Mouse (Mus musculus) lung, postnatal 10 days (tissue): ENCODE data around the gene Dnajb12.
A peak's percentile ranks its signal among the peaks of the same experiment; 100 is the strongest.
"Not testable (repeated sequence)": the region's sequence is repeated elsewhere in the genome, so short reads cannot be mapped to it uniquely, and the experiment has no call there.

Experiments
- DNase-seq: peaks from one replicate; pipeline ENCODE4 v3.0.0; 2021

The Dnajb12 gene

DNA sequence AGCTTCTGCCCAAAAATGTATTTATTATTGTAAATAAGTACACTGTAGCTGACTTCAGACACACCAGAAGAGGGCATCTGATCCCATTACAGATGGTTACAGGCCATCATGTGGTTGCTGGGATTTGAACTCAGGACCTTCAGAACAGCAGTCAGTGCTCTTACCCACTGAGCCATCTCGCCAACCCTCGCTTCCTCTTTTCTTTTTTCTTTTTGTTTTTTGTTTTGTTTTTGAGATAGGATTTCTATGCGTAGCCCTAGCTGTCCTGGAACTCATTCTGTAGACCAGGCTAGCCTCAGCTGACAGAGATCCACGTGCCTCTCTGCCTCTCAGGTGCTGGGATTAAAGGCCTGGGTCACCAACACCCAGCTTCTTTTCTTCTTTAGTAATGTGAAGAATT is 6.7 kb upstream of the Dnajb12 start:
- not testable (repeated sequence) for DNase-seq

DNA sequence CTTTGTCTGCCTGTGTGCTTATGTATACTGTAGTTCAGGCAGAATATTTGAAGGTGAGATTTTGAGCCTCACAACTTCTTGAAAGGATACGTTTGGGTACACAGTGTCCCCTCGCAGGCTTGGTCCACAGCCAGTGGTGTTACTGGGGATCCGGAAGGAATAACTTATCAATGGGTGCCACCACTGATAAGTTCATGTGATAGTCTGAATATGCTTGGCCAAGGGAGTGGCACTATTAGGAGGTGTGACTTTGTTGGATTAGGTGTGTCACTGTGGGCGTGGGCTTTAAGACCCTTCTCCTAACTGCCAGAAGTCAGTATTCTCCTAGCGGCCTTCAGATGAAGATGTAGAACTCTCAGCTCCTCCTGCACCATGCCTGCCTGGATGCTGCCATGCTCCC is 6.2 kb upstream of the Dnajb12 start:
- DNase-seq, result no peak

DNA sequence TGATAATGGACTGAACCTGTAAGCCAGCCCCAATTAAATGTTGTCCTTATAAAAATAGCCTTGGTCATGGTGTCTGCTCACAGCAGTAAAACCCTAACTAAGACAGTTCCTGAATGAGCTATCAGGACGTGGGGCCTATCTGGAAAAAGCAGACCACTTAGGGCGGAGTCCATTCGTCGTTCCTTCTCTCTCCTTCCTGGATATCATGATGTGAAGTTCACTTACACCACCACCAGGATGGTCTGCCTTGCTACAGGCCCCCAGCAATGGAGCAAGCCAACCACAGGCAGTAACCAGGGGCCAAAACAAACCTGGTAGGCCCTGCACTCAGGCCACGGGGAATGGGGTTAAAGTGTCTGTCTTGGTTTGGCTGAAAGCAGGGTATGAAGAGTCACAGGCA is 5.7 kb upstream of the Dnajb12 start:
- no peak for DNase-seq

DNA sequence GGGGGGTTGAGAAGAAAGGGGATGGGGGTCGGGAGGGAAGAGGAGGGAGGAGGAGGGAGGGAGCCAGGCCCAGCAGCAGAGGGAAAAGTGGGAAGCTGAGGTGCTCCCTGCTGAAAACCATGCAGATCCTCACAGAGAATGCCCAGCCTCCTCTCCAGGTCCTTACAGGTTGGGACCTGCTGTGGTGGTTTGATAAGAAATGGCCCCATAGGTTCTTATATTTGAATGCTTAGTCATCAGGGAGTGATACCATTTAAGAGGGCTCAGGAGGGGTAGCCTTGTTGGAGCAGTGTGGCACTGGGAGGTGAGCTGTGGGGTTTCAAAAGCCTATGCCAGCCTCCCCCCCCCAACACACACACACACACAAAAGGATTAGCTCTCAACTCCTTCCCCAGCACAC is 4.0 kb upstream of the Dnajb12 start:
- no peak for DNase-seq

DNA sequence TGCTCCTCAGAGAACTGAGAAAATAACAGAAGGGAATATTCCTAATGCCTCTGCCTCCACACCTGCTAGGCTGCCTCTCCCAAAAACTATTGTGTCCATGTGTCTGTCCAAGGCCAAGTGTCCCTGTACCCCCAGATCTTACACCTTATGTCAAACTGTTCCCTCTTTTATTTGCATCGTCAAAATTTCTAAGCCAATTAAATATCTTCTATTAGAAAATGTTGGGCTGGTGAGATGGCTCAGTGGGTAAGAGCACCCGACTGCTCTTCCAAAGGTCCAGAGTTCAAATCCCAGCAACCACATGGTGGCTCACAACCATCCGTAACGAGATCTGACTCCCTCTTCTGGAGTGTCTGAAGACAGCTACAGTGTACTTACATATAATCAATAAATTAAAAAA is 2.7 kb upstream of the Dnajb12 start:
- DNase-seq, result not testable (repeated sequence)

DNA sequence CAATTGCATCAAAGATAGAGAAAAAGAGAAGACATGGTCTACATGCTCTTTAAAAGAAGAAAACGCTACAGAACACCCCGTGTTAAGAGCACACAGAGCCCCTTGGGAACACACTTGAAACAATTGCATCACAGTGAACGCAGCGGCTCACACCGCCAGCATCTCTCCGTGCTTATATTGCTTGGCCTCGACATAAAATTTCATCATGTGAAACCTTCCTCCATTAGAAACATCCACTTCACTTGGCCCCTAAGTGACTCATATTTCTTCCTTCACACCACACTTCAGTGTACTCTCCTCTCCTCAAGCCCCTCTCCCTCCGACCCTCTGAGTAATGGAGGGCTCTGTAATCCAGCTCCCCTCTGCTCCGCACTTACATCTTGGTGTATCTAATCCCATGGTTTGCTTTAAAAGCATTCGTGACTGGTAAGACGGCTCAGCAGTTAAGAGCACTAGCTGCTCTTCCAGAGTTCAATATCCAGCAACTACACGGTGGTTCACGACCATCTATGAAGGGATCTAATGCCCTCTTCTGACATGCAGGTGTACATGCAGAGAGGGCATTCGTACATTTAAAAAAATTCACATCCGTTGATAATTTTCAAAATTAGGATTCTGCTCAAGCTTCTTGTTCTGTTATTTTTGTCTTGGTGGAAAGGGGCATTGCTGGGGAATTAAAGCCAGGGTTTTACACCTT is 1.8 kb upstream of the Dnajb12 start:
- no peak for DNase-seq

DNA sequence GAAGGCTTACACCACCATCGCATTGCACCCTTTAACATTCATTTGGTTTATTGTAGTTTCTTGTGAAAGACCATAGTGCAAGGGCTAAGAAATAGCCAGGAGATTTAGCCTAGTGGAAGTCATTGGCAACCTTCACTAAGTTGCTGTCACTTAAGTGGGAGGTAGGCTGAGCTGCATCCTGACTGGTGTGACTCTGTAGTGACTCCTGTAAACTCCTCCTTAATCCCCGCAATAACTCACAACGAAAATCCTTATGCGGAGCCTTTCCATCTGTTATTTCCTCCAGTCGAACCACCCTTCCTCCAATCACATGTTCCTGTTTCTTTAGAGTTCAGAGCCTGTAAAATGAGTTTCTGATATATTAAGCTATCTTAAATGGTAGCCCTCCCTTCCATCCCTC is 533 bp upstream of the Dnajb12 start:
- peak; percentile 50 for DNase-seq

DNA sequence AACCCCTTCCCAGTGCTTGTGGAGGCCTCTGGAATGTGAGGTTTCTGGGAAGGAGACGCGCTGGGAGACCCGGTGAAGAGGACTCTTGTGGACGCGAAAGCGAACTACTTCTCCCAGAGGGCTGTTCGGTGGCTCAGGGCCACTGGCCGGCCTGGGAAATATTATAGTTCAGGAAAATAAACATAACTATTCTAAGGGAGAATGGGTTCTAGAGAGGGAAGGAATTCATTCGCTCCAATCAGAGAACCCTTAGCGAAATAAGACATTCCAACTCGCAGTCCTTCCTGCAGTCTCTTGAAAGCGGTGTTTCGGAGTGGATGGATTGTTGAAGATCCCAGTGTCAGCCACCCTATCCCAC is 652 bp downstream of the Dnajb12 start:
- DNase-seq, result no peak

DNA sequence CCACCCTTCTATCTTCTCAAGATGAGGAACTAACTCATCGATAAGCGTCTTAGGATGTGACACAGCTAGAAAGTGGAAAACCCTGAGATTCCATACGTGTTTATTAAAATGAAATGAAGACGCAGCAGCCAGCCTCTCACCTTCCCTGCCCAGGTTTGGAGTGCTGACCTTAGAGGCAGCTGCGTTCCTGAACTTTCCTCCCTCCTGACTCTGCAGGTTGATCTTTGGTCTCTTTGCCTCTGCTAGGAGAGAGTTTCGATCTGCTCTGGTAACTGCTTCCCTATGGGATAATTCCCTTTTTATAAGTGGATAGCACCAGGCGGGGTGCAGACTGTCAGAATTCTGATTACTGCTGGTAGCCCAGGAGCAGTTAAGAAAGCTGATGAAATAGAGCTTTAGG is 1.5 kb downstream of the Dnajb12 start:
- DNase-seq, result no peak

DNA sequence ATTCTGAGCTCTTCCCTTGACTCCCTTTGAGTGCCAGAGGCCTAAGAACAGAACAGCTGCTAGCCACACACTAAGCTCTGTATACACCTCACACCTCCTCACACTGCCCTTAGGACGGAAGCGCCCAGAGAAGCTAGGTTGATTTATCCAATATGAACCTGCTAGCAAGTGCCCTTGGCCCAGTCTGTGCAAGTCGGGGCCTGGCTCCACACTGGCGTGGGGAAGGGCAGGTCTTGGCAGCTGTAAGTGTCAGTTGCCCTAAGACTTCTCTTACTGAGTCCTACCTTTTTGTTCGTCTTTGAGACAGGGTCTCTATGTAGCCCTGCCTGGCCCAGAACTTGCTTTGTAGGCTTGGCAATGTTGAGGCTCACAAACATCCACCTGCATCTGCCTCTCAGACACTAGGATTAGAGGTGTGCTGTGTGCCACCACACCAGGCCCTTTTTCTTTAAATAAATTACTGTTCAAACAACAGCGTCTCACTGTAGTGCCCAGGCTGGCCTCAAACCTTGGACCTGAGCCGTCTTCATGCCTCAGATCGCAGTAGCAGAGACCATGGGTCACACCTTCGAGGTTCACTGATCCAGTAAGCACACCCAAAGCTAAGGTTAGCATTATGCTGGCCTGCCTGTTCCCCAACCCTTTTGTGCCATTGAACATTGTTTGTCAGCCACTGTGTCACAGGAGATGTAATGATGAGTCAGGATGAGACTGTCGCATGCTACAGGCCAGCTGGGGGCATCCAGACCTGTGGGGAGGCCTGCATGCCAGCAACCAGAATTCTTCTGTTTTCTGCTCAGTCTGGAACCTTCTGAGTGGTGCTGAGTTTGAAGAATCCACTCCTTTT is 5.2 kb downstream of the Dnajb12 start:
- DNase-seq, result no peak

DNA sequence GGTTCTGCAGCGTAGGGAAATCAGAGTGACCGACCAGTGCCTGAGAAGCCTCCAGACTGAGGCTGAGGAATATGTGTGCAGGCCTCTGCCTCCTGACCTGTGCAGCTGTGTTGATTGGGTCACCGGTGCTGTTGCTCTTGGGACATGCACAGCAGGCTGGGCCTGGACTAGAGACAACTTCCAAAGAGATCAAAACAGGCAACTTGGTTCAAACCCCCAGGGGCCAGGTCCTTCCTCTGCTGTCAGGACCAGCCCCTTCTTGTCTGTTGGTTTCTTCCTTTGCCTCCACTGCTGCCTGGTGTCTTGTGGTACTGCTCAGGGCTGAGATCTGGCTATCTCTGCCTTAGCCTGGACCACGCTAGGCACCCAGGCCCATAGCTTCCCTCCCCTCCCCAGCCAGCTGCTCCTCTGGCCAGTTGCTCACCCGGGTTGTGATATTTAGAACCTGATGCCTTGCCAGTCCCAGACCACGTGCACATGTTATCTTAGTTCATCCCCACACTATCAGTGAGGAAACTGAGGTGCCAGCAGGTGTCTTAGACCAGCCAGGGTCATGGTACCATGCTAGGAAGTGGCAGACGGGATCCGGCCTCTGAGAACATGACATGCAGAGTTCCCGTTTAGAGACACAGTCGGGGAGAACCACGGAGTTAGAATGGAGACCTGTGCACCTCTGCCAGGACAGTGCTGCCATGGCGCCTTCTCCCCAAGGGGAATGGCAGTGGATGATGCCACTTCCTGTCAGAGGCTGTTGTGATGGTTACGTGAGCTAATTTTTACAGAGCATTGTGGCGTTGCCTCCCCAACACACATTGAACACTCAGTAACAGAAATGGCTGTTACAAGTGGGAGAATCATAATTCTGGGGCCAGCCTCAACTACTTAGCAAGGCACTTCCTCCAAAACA is 6.1 kb downstream of the Dnajb12 start:
- no peak for DNase-seq

DNA sequence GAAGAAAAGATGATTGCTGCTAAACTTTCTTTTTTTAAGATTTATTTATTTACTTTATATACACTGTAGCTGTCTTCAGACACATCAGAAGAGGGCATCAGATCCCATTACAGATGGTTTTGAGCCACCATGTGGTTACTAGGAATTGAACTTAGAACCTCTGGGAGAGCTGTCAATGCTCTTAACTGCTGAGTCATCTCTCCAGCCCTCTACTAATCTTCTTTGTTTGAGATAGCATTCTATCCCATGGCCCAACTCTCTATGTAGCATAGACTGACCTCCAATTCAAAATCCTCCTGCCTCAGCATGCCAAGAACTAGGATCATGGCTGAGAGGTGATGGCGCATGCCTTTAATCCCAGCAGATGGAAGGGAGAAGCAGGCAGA is 6.7 kb downstream of the Dnajb12 start:
- DNase-seq, result no peak

DNA sequence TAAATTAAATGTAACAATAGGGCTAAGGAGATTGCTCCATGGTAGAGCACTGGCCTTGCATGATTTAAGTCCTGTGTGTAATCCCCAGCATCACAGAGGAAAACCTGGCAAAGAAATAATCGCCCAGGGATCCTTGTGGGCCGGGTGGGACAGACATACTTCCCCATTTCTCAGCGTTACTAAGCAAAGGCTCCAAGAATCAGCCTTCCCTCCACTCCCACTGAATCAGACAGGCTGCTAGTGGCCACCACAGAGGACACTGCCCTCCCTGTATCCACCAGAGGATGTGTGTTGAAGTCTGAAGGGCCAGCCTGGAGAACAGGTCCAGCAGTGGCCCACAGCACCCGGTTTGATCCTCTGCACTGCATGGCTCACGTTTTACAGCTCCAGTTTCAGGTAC is 8.1 kb downstream of the Dnajb12 start:
- no peak for DNase-seq

DNA sequence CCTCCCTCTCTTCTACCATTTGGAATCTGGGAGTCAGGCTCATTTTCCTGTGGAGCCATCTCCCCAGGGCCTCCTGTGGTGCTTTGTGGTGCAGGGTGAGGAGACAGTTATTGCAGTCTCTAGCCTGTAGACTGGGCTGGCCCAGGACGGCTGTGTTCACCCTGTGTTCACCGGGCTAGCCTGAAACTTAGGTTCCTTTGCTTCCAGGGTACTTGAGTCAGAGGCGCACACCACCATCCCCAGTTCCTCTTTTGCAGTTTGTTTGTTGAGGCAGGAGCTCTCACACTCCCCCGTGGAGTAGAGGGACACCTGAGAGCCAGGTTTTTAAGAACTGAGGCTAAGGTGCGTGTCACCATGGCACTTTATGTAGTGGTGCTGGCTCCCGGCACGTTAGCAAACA is 10.0 kb downstream of the Dnajb12 start:
- DNase-seq, result no peak

DNA sequence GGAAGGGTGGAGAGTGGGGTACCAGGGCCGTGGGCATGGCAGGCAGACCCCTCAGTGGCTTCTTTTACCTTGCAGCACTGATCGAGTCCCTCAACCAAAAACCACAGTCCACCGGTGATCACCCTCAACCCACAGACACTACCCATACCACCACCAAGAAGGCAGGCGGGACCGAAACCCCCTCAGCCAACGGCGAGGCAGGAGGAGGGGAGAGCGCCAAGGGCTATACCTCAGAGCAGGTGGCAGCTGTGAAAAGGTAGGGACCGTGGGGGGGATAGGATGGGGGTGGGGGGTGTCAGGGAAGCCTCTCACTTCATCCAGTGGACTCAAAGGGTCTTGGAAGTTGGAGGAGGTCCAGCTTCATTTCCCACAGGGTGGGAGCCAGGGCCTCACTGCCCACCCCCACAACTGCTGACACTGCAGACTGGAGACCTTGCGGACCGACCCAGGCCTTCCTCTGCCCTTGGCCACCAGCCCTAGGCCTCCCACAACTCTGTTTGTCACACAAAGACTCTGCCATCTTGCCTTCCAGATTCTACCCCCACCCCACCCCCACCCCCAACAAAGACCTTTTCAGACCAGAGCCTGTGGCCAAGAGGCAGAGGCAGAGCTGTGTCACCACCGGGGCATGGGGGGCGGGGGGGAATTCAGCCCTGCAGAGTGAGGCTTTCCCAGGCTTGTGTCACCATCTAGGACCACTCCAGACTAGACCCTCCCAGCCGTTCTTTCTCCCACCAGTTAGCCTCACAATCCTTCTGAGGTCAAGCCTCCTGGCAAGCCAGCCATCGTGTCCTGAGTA is 10.8 kb downstream of the Dnajb12 start:
- DNase-seq, result no peak

DNA sequence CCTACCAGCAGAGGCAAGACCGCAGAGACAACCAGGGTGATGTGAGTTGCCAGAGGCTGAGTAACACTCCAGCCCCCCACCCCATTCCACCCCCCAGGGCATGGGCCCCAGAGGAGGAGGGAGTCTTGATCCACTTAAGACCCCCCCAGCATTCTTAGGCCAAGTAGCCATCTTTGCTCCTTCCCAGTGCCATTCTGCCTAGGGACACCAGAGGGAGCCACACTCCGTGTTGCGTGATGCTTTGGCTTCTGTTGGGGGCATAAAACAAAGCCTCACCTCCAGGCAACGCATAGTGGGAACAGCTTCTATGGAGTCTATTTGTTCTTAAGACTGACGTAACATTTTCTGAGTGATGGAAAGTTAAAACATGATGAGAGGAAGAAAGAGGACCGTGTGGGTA is 13.6 kb downstream of the Dnajb12 start:
- DNase-seq, result peak; percentile 80

DNA sequence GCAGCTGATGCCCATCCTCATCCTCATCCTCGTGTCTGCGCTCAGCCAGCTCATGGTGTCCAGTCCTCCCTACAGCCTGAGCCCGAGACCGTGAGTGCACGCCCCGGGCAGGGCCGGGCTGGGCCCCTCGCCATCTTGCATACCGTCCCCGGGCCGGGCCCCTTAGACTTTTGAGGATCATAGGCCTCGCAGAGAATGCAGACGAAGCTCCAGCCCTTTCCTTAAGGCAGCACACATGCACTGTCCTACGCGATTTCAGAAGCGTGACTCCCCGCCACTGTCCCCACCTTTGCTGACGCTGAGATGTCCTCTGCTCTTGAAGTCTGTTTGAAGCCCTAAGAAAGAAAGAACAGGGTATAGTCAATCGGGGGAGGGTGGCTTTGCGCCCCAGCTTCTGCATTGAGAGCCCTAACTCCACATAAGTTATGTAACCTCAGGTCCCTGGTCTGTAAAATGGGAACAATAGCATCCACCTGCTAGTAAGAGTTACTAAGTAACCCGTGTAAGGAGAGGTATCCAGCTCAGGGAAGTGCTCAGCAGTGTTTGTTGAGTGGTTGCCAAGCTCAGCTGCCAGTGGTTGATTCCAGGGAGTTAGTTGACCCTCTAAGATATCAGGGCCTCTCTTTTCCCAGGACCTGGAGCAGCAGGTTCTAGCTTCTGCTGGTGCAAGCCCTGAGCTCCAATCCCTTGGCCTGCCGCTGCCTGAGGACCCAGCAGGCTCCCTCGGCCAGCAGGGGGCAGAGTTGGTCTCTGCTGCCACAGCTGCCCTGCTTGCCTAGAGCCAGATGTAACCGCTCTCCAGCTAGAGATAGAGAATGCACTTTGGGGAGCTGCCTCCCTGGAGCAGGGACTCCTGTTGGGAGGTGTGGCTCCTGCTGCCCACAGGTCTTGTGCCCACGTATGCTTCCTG is 15.2 kb downstream of the Dnajb12 start:
- peak; percentile 89 for DNase-seq

DNA sequence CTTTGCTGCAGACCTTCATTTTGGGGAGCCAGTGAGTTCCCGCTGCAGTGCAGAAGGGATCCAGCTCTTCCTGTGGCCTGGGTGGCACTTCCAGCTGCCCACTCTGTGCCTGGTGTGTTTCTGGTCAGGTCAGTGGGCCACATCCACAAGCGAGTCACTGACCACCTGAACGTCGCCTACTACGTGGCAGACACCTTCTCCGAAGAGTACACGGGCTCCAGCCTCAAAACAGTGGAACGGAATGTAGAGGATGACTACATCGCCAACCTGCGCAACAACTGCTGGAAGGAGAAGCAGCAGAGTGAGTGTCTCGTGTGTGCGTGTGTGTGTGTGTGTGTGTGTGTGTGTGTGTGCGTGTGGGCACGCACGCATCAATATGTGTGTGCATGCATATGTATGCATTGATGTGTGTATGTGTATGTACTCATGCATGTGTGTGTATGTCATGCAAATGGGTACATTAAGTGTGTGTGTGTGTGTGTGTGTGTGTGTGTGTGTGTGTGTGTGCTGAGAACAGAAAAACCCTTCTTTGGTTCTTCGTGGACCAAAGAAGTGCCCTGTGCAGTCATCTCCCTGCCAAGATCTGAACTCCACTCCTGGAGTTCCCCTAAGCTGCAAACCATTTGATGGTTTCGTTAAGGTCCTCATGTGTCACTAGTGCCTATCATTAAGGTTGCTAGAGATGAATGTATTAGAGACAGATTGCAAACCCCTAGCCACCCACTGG is 16.3 kb downstream of the Dnajb12 start:
- no peak for DNase-seq

DNA sequence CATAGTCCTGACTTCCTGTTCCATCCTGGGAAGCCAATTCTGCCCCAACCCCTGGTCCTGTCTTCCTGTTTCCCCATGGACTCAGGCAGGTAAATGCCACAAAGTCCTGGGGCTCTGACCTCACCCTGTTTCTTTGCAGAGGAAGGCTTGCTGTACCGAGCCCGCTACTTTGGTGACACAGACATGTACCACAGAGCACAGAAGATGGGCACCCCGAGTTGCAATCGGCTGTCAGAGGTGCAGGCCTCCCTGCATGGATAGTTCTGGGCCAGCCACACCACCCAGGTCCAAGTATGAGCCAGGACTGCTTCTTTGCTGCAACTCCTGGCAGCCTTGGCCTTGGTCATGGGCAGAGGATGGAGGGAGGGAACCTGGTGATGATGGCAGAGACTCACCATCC is 16.9 kb downstream of the Dnajb12 start:
- no peak for DNase-seq

DNA sequence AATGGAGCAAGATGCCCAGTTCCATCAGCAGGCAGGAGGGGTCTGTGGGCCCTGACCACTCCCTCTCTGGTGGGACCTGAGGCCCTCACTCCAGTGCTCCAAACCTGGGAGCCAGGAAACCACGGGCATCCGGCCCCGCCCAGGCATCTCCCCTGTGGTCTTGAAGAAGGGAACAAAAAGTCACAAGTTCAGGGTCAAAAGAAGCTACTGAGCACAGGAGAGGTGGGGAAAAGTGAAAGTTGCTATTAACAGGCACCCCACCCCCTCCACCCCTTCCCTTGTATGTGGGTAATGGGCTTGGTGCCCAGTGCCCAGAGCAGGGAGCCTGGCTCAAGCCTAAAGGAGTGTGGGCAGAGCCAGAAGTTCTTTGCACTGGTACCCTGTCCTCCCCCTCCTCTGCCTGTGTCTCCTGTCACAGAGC is 17.6 kb downstream of the Dnajb12 start:
- peak; percentile 39 for DNase-seq

DNA sequence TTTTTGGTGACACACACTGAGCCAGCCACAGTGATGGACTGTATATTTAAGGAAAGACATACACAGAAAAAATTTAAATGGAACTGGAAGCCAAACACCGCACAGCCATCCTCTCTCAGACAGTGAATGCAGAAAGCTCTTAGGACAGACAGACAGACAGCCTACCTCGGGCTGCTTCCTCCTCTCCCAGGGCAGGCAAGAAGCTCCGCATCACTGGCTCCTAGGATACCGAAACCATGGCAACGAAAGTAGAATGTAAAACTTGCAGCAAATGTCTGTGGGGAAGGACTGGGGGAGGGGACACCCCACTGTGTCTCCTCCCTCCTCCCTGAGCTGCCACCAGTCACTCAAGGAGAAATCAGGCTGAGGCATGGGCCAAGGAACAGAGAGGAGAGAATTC is 18.2 kb downstream of the Dnajb12 start:
- DNase-seq, result peak; percentile 40
